Mouse (Mus musculus): ENCODE measurements around the gene Mki67. TPM values are rescaled to one million over a fixed set of nuclear protein-coding genes. Genes with fewer than 3 reads are reported as not detected.
A peak's percentile ranks its signal among the peaks of the same experiment; 100 is the strongest.

The Mki67 gene
- total RNA-seq, 2 experiments from 2014 or later = 3.6 to 4.7 TPM

GRCm38 (mm10) chr7:135676722-135677121, 39.4 kb downstream of the Mki67 start:
- DNase-seq (ENCODE audit: low spot score in 2 of 2) = no peak

- no peak for DNase-seq (ENCODE audit: low spot score in 2 of 2)
Measured at GRCm38 (mm10) chr7:135673576-135673975, 42.6 kb downstream of the Mki67 start.

GRCm38 (mm10) chr7:135668852-135669739, 47.1 kb downstream of the Mki67 start:
- peak; percentile 61 to 73 for DNase-seq (ENCODE audit: low spot score in 2 of 2)

GRCm38 (mm10) chr7:135666314-135666713, 49.8 kb downstream of the Mki67 start:
- DNase-seq (ENCODE audit: low spot score in 2 of 2) = no peak

GRCm38 (mm10) chr7:135664211-135664610, 52.0 kb downstream of the Mki67 start:
- DNase-seq (ENCODE audit: low spot score in 2 of 2) = no peak

GRCm38 (mm10) chr7:135660314-135660713, 55.8 kb downstream of the Mki67 start:
- DNase-seq (ENCODE audit: low spot score in 2 of 2) = no peak

DNA sequence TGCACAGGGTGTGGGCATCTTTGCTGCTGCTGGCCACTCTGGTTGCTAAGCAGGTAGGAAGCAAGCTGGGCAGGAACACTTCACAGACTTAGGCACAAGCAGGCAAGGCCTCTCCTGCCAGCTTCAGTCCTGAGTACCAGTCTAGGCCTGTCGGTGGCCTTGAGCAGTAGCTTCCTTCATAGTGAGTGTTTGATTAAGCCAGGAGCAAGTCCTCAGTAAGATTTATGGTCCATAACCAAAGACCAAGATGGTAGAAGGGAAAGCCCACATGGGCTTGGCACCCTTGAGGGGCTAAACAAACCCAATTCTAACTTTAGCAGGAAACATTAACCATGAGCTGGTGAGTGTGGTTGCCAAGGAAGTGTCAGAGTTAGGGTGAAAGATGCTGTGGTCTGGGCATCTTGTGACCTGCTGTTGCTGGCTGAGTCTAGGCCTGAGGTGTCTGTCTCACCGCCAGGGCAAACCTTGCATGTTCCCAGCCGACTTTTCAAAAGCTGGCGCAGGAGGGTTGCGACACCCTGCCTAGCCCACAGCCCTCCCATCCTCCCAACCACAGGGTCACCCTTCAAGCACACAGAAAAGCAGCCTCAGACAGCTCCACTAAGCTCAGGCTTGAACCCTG, 56.7 kb downstream of the Mki67 start:
- no peak for DNase-seq (ENCODE audit: low spot score in 2 of 2)

DNA sequence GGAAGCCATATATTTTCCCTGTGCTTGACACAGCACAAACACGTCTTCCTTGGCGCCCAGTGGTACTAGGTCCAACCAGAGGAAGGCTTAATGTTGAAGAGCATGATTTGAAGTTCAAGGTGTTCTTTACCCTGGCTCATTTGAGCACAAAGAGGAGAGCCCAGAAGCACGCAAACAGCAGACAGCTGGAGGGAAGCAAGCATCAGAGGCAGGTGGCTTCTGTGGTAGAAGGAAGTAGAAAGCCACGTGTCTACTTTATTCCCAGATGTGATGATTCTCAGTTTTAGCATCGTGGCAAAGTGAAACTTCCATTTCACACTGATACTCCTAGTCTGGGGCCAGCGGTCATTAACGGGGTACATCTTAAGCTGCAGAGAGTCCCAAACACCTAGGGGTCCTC, 58.0 kb downstream of the Mki67 start:
- DNase-seq (ENCODE audit: low spot score in 2 of 2) = no peak

DNA sequence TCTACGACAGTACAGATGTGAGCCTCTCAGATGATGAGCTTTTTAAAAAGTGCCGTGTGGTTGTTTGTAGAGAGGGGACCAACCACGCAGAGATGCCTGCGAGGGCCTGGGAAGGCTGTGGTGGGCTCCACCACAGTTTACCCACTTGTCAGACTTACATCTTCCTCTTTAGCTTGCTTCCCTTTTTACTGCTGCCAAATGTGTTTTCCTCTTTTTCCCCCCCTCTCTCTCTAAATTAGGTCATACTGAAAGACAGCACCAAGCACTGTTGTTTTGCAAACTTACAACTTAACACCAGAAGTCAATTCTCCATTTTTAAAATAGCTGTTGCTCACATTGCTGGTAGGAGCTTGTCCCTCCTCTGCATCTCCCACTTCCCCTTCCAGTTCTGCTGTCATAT, 61.0 kb downstream of the Mki67 start:
- DNase-seq (ENCODE audit: low spot score in 2 of 2) = no peak

DNA sequence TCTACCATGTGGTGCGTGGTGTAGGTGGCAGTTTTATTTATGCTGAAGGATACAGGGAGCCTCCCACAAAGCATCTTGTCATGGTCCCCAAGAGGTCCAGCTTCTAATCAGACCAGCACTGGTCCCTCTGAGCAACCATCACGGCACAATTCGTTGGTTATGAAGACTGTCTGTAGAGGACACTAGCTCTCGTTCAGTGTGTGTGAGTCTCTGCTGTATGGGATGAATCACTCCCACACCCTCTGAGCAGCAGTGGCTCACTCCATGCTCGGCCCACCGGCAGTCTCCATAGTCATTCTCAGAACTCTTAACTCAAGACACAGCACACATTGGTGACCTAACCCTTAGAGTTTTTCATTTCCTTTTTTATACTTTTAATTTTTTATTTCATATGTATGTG, 61.9 kb downstream of the Mki67 start:
- no peak for DNase-seq (ENCODE audit: low spot score in 2 of 2)

GRCm38 (mm10) chr7:135653601-135654000, 62.6 kb downstream of the Mki67 start:
- no peak for DNase-seq (ENCODE audit: low spot score in 2 of 2)

GRCm38 (mm10) chr7:135652781-135653180, 63.4 kb downstream of the Mki67 start:
- DNase-seq (ENCODE audit: low spot score in 2 of 2) = no peak

DNA sequence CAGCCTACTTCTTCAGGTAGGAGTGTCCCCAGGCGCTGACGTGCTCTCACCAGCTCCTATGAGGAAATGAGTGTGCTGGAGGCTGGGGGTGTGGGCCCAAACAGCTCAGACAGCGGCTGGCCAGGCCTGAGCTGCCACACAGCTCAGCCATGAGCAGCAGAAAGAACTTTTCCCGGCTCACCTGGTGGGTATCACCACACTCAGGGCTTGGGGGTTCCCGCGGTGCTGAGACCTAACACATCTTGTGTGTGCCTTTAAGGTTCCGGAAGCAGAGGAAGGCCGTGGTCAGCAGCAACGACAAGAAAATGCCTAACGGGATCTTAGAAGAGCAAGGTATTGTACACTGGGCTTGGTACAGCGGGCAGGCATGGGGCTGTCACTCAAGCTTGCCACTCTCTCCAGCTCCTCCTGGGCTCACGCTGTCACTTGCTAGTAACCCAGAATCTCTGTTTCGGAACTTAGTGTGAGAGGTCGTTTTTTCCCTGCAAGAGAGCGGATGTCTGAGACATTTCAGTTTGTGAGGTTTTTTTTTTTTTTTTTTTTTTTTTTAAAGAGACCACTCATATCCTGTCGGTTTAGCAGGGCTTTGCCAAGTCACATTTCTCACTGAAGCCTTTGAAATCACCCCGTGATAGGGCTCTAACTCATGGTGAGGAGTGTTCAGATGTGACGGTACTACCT, 64.2 kb downstream of the Mki67 start:
- DNase-seq (ENCODE audit: low spot score in 2 of 2) = no peak

GRCm38 (mm10) chr7:135650061-135650460, 66.1 kb downstream of the Mki67 start:
- DNase-seq (ENCODE audit: low spot score in 2 of 2) = no peak

DNA sequence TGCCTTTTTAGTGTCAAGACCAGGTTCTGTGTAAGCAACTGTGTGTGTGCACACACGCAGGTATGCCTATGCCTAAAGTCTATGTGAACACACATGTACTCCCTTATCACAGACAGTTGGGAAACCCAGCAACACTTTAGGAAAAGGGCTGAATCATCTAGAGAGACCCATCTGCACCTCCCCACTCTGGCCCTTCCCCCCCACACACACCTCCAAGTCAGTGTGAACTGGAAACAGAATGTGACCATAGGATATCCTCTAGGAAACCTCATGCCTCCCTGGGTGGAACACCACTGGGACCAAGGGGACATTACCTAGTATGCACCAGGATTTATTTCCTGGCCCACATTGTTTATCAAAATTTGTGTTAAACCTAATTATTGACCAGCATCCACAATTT, 66.9 kb downstream of the Mki67 start:
- DNase-seq (ENCODE audit: low spot score in 2 of 2) = no peak

GRCm38 (mm10) chr7:135648821-135649220, 67.3 kb downstream of the Mki67 start:
- DNase-seq (ENCODE audit: low spot score in 2 of 2) = no peak

- DNase-seq (ENCODE audit: low spot score in 2 of 2) = no peak
Measured at GRCm38 (mm10) chr7:135646976-135647375, 69.2 kb downstream of the Mki67 start.

- DNase-seq (ENCODE audit: low spot score in 2 of 2) = no peak
Measured at GRCm38 (mm10) chr7:135644452-135644851, 71.7 kb downstream of the Mki67 start.

GRCm38 (mm10) chr7:135641698-135642507, 74.3 kb downstream of the Mki67 start:
- DNase-seq (ENCODE audit: low spot score in 2 of 2) = peak; percentile 75 to 82
